Mouse (Mus musculus): ENCODE data around the gene Adam12. TPM values are rescaled to one million over a fixed set of nuclear protein-coding genes. Genes with fewer than 3 reads are reported as not detected.

Adam12 gene
- total and polyA plus RNA-seq, 2 experiments from 2014 or later: 1.0 to 4.6 TPM

- no peaks in the 10 kb centered on the region for H3K36me3 ChIP-seq (replicated peaks; ENCODE audit: control insufficient read depth, insufficient read depth, low read length)
- no peaks in the 10 kb centered on the region for H3K9me3 ChIP-seq (replicated peaks; ENCODE audit: control insufficient read depth, low read length)
- H3K4me3 ChIP-seq (ENCODE audit: low read depth, low read length): no peak overlapping the region
- H3K27me3 ChIP-seq (ENCODE audit: control insufficient read depth, insufficient read depth, low read length): no peaks in the 10 kb centered on the region
- no peak overlapping the region for H3K4me2 ChIP-seq (ENCODE audit: low read depth, low read length)
- DNase-seq (ENCODE audit: low spot score): no peak
- no peak for TF ChIP-seq EP300 (IDR thresholded peaks at IDR 0.05; ENCODE audit: low read depth)
- no peak for TF ChIP-seq CTCF (IDR thresholded peaks at IDR 0.05; ENCODE audit: low read depth)
- H3K27ac ChIP-seq (ENCODE audit: low read depth): no peak overlapping the region
- no peak overlapping the region for H3K9ac ChIP-seq (replicated peaks; ENCODE audit: low read depth, low read length)
- no peak for ATAC-seq (ENCODE audit: insufficient read depth, low read depth)
- 73% methylated on average over 3 of the region's 3 CpGs for WGBS
- H3K4me1 ChIP-seq (ENCODE audit: control insufficient read depth, insufficient read depth): no peaks in the 10 kb centered on the region
Observed at GRCm38 (mm10) chr7:134007942-134008361, 224.0 kb downstream of the Adam12 start.

- Histone ChIP-seq H3K9ac (replicated peaks; ENCODE audit: low read depth, low read length) (no peak overlapping the region), H3K36me3 (replicated peaks; ENCODE audit: control insufficient read depth, insufficient read depth, low read length) (no peaks in the 10 kb centered on the region), H3K27me3 (ENCODE audit: control insufficient read depth, insufficient read depth, low read length) (no peaks in the 10 kb centered on the region), H3K9me3 (replicated peaks; ENCODE audit: control insufficient read depth, low read length) (no peaks in the 10 kb centered on the region), H3K4me2 (ENCODE audit: low read depth, low read length) (no peak overlapping the region), H3K27ac (ENCODE audit: low read depth) (no peak overlapping the region), H3K4me1 (ENCODE audit: control insufficient read depth, insufficient read depth) (no peaks in the 10 kb centered on the region), H3K4me3 (ENCODE audit: low read depth, low read length) (no peak overlapping the region)
- DNase-seq (ENCODE audit: low spot score) (no peak), ATAC-seq (ENCODE audit: insufficient read depth, low read depth) (no peak)
- no peak for TF ChIP-seq CTCF (IDR thresholded peaks at IDR 0.05; ENCODE audit: low read depth)
- no peak for TF ChIP-seq EP300 (IDR thresholded peaks at IDR 0.05; ENCODE audit: low read depth)
- WGBS: 81% methylated on average over 4 of the region's 4 CpGs
Observed at GRCm38 (mm10) chr7:134001581-134001980, 230.4 kb downstream of the Adam12 start.

GRCm38 (mm10) chr7:133990930-133991329 is 241.0 kb downstream of the Adam12 start:
- peak; percentile 80 for DNase-seq (ENCODE audit: low spot score)
- Histone ChIP-seq H3K4me2 (ENCODE audit: low read depth, low read length) (0 out of 2 replicates have a peak overlapping the region, but pooled peaks have one; percentile 8), H3K4me1 (ENCODE audit: control insufficient read depth, insufficient read depth) (peaks cover 19% of the 10 kb centered on the region; the same call in 1 of the 2 replicates), H3K4me3 (ENCODE audit: low read depth, low read length) (no peak overlapping the region), H3K27ac (ENCODE audit: low read depth) (peak overlapping the region; percentile 80), H3K9me3 (replicated peaks; ENCODE audit: control insufficient read depth, low read length) (no peaks in the 10 kb centered on the region), H3K27me3 (ENCODE audit: control insufficient read depth, insufficient read depth, low read length) (no peaks in the 10 kb centered on the region), H3K9ac (replicated peaks; ENCODE audit: low read depth, low read length) (no peak overlapping the region), H3K36me3 (replicated peaks; ENCODE audit: control insufficient read depth, insufficient read depth, low read length) (no peaks in the 10 kb centered on the region)
- TF ChIP-seq EP300 (IDR thresholded peaks at IDR 0.05; ENCODE audit: low read depth) (no peak), CTCF (IDR thresholded peaks at IDR 0.05; ENCODE audit: low read depth) (no peak)
- peak; percentile 79 for ATAC-seq (ENCODE audit: insufficient read depth, low read depth)

- 84% methylated on average over 5 of the region's 5 CpGs for WGBS
Observed at GRCm38 (mm10) chr7:133988356-133988755, 243.6 kb downstream of the Adam12 start.

GRCm38 (mm10) chr7:133986201-133986600 is 245.7 kb downstream of the Adam12 start:
- H3K4me1 ChIP-seq (ENCODE audit: control insufficient read depth, insufficient read depth): peaks cover 17% of the 10 kb centered on the region; the same call in 1 of the 2 replicates
- TF ChIP-seq CTCF (IDR thresholded peaks at IDR 0.05; ENCODE audit: low read depth) (no peak), EP300 (IDR thresholded peaks at IDR 0.05; ENCODE audit: low read depth) (no peak)
- H3K27me3 ChIP-seq (ENCODE audit: control insufficient read depth, insufficient read depth, low read length): no peaks in the 10 kb centered on the region
- no peak overlapping the region for H3K4me3 ChIP-seq (ENCODE audit: low read depth, low read length)
- no peaks in the 10 kb centered on the region for H3K36me3 ChIP-seq (replicated peaks; ENCODE audit: control insufficient read depth, insufficient read depth, low read length)
- H3K9ac ChIP-seq (replicated peaks; ENCODE audit: low read depth, low read length): no peak overlapping the region
- no peaks in the 10 kb centered on the region for H3K9me3 ChIP-seq (replicated peaks; ENCODE audit: control insufficient read depth, low read length)
- DNase-seq (ENCODE audit: low spot score) (no peak), ATAC-seq (ENCODE audit: insufficient read depth, low read depth) (no peak)
- H3K4me2 ChIP-seq (ENCODE audit: low read depth, low read length): no peak overlapping the region
- WGBS: 78% methylated on average over 4 of the region's 4 CpGs
- H3K27ac ChIP-seq (ENCODE audit: low read depth): no peak overlapping the region

More at GRCm38 (mm10) chr7:133988356-133988755, 243.6 kb downstream of the Adam12 start:
- ATAC-seq (ENCODE audit: insufficient read depth, low read depth) (no peak), DNase-seq (ENCODE audit: low spot score) (no peak)
- H3K4me1 ChIP-seq (ENCODE audit: control insufficient read depth, insufficient read depth): peaks cover 21% of the 10 kb centered on the region; the same call in 1 of the 2 replicates
- no peak overlapping the region for H3K9ac ChIP-seq (replicated peaks; ENCODE audit: low read depth, low read length)
- H3K4me2 ChIP-seq (ENCODE audit: low read depth, low read length): no peak overlapping the region
- no peak for TF ChIP-seq EP300 (IDR thresholded peaks at IDR 0.05; ENCODE audit: low read depth)
- TF ChIP-seq CTCF (IDR thresholded peaks at IDR 0.05; ENCODE audit: low read depth): no peak
- no peaks in the 10 kb centered on the region for H3K36me3 ChIP-seq (replicated peaks; ENCODE audit: control insufficient read depth, insufficient read depth, low read length)
- H3K9me3 ChIP-seq (replicated peaks; ENCODE audit: control insufficient read depth, low read length): no peaks in the 10 kb centered on the region
- H3K27me3 ChIP-seq (ENCODE audit: control insufficient read depth, insufficient read depth, low read length): no peaks in the 10 kb centered on the region
- no peak overlapping the region for H3K27ac ChIP-seq (ENCODE audit: low read depth)
- H3K4me3 ChIP-seq (ENCODE audit: low read depth, low read length): no peak overlapping the region

- Histone ChIP-seq H3K9me3 (replicated peaks; ENCODE audit: control insufficient read depth, low read length) (no peaks in the 10 kb centered on the region), H3K9ac (replicated peaks; ENCODE audit: low read depth, low read length) (no peak overlapping the region), H3K27ac (ENCODE audit: low read depth) (no peak overlapping the region), H3K36me3 (replicated peaks; ENCODE audit: control insufficient read depth, insufficient read depth, low read length) (no peaks in the 10 kb centered on the region), H3K4me2 (ENCODE audit: low read depth, low read length) (no peak overlapping the region), H3K27me3 (ENCODE audit: control insufficient read depth, insufficient read depth, low read length) (no peaks in the 10 kb centered on the region), H3K4me1 (ENCODE audit: control insufficient read depth, insufficient read depth) (peaks cover 12% of the 10 kb centered on the region; the same call in 1 of the 2 replicates), H3K4me3 (ENCODE audit: low read depth, low read length) (no peak overlapping the region)
- TF ChIP-seq CTCF (IDR thresholded peaks at IDR 0.05; ENCODE audit: low read depth) (no peak), EP300 (IDR thresholded peaks at IDR 0.05; ENCODE audit: low read depth) (no peak)
- ATAC-seq (ENCODE audit: insufficient read depth, low read depth) (no peak), DNase-seq (ENCODE audit: low spot score) (no peak)
- 85% methylated on average over 1 of the region's 1 CpGs for WGBS
Observed at GRCm38 (mm10) chr7:133985648-133986047, 246.3 kb downstream of the Adam12 start.
